ENCODE assay signal across 11 mouse cellular contexts in genomic region chr2:143951546-143952315, GRCm38 (mm10). TPM values are rescaled to one million over a fixed set of nuclear protein-coding genes. Genes with fewer than 3 reads are reported as not detected.
DNase-seq lines count a peak whose midpoint lies in the region; TF ChIP-seq lines count a peak whose summit lies in the region.
"Had no signal": no experiment of that assay in that cellular context is flagged by ENCODE, and none has a peak within 500 bp of the region (broad histone marks: within the 10 kb centered on the region; RNA-seq: fewer than 3 reads in every experiment).

No protein-coding gene starts in this region.

- 75% methylated on average over 5 of the region's 5 CpGs for WGBS in heart, embryonic 10.5 days

- H3K4me1 ChIP-seq in heart, embryonic 10.5 days: peaks cover 48% of the 10 kb centered on the region

- H3K27ac ChIP-seq in gastrocnemius, adult 2 months: no peak overlapping the region
- 0 out of 2 replicates have a peak overlapping the region, but pooled peaks have one; percentile 29 for H3K27ac ChIP-seq in heart, embryonic 10.5 days
- H3K27ac ChIP-seq: macrophage had no signal

- H3K36me3 ChIP-seq in heart, embryonic 10.5 days: peaks cover 100% of the 10 kb centered on the region

- DNase-seq in gastrocnemius, adult 2 months: peak; percentile 17
- no peak for DNase-seq in gastrocnemius, postnatal 14 days
- DNase-seq in lung, postnatal 36 days: peak; percentile 31
- no peak for DNase-seq in lung, postnatal 10 days
- DNase-seq in heart, embryonic 10.5 days (ENCODE audit: low spot score): no peak
- DNase-seq in urinary bladder, postnatal 25 days (ENCODE audit: low spot score): peak; percentile 44
- DNase-seq in neural tube, embryonic 10.5 days (ENCODE audit: extremely low spot score, low spot score): no peak
- DNase-seq in Muller cell, postnatal 12 days (ENCODE audit: inconsistent ontology term): no peak
- DNase-seq: cerebellum, adult 2 months had no signal

- H3K9me3 ChIP-seq in heart, embryonic 10.5 days: no peaks in the 10 kb centered on the region

- TF ChIP-seq CTCF in gastrocnemius, adult 2 months (IDR thresholded peaks at IDR 0.05): no peak

- intact Hi-C loops in gastrocnemius, adult 2 months (cut with DNase I): no loop called here
- intact Hi-C loops in gastrocnemius, postnatal 14 days (cut with DNase I; ENCODE audit: low total_unique reads): no loop called here

- no peak overlapping the region for H3K4me3 ChIP-seq in gastrocnemius, adult 2 months
- no peak overlapping the region for H3K4me3 ChIP-seq in heart, embryonic 10.5 days

- no peaks in the 10 kb centered on the region for H3K27me3 ChIP-seq in heart, embryonic 10.5 days (ENCODE audit: insufficient read depth, poor library complexity, severe bottlenecking)
- H3K27me3 ChIP-seq: CH12.LX had no signal

RNA-seq across cellular contexts. Expression of gene Dstn, which starts 36.6 kb away (rescaled TPM):
- total RNA-seq in gastrocnemius, adult 2 months (2021): 10 to 100 TPM; 24.9 to 28.2 TPM
- 10 to 100 TPM; 43.1 to 52.3 TPM for total RNA-seq in gastrocnemius, postnatal 14 days (2021)
- polyA plus RNA-seq in heart, embryonic 10.5 days (2016; fragmentation: Nextera tagmentation; extraction: Ambion mirVana): 746 and 989 TPM in 2 replicates

RNA-seq across cellular contexts. Expression of gene Rrbp1, which starts 59.3 kb away (rescaled TPM):
- total RNA-seq in gastrocnemius, adult 2 months (2021): 10 to 100 TPM; 33.0 to 55.3 TPM
- 10 to 100 TPM; 73.6 to 99.8 TPM for total RNA-seq in gastrocnemius, postnatal 14 days (2021)
- polyA plus RNA-seq in heart, embryonic 10.5 days (2016; fragmentation: Nextera tagmentation; extraction: Ambion mirVana): 57.6 and 86.9 TPM in 2 replicates

Comparison
In these comparisons a context has a peak if more than half of its experiments do, and no peak if none do; other contexts are left out.
1. DNase-seq: peak in gastrocnemius, adult 2 months (single experiment), lung, postnatal 36 days (single experiment) and urinary bladder, postnatal 25 days (single experiment); none in gastrocnemius, postnatal 14 days (single experiment), lung, postnatal 10 days (single experiment), heart, embryonic 10.5 days (single experiment), neural tube, embryonic 10.5 days (single experiment) and Muller cell, postnatal 12 days (single experiment).